Mouse (Mus musculus) gonadal fat pad, adult 2 months (tissue): ENCODE data around the gene Ergic3. TPM values are rescaled to one million over a fixed set of nuclear protein-coding genes. Genes with fewer than 3 reads are reported as not detected.

Source experiments
- DNase-seq: peaks from one replicate; pipeline ENCODE4 v3.0.0-alpha.2; 2012; ENCODE audit warnings: low read depth
- polyA plus RNA-seq: library from polyadenylated mRNA; depleted of rRNA; stranded (reverse); fragments of >200 nt; gene quantifications from 2 replicates; pipeline ENCODE4 v1.2.3, GENCODE M21; 2012; rRNA removed

The Ergic3 gene
- polyA plus RNA-seq, 1 experiment = 341 TPM

GRCm38 (mm10) chr2:156066126-156066525 is 58.3 kb downstream of the Ergic3 start:
- DNase-seq = no peak

Other genes with a start within 250 kb of the Ergic3 start
- 0.09 and 0.13 TPM in 2 replicates for gene Mmp24, start 232.7 kb upstream of the Ergic3 start, polyA plus RNA-seq
- gene BC029722, start 188.6 kb upstream of the Ergic3 start, polyA plus RNA-seq = 55.2 and 65.8 TPM in 2 replicates
- gene Eif6, start 181.1 kb upstream of the Ergic3 start, polyA plus RNA-seq = 85.8 and 109 TPM in 2 replicates
- gene Fam83c, start 173.2 kb upstream of the Ergic3 start, polyA plus RNA-seq = not detected in 2 replicates
- 31.7 and 36.7 TPM in 2 replicates for gene Uqcc1, start 77.7 kb upstream of the Ergic3 start, polyA plus RNA-seq
- gene Gm15557, start 67.3 kb upstream of the Ergic3 start, polyA plus RNA-seq = not detected in 2 replicates
- 1.2 and 1.3 TPM in 2 replicates for gene Gdf5, start 62.7 kb upstream of the Ergic3 start, polyA plus RNA-seq
- gene Cep250, start 51.6 kb upstream of the Ergic3 start, polyA plus RNA-seq = 15.1 and 18.4 TPM in 2 replicates
- 3.2 and 4.0 TPM in 2 replicates for gene 6430550D23Rik, start 68 bp upstream of the Ergic3 start, polyA plus RNA-seq
- 4.6 and 6.2 TPM in 2 replicates for gene Fer1l4, start 44.9 kb downstream of the Ergic3 start, polyA plus RNA-seq
- gene Spag4, start 57.1 kb downstream of the Ergic3 start, polyA plus RNA-seq = 5.9 and 6.1 TPM in 2 replicates
- 70.4 and 82.9 TPM in 2 replicates for gene Cpne1, start 103.9 kb downstream of the Ergic3 start, polyA plus RNA-seq
- 10.1 and 12.3 TPM in 2 replicates for gene Rbm12, start 103.9 kb downstream of the Ergic3 start, polyA plus RNA-seq
- 3.5 and 5.1 TPM in 2 replicates for gene Gm28036, start 119.0 kb downstream of the Ergic3 start, polyA plus RNA-seq
- 316 and 387 TPM in 2 replicates for gene Romo1, start 136.0 kb downstream of the Ergic3 start, polyA plus RNA-seq
- 47.1 and 54.8 TPM in 2 replicates for gene Nfs1, start 136.1 kb downstream of the Ergic3 start, polyA plus RNA-seq
- gene Rbm39, start 172.2 kb downstream of the Ergic3 start, polyA plus RNA-seq = 32.5 and 46.7 TPM in 2 replicates
- gene Phf20, start 188.4 kb downstream of the Ergic3 start, polyA plus RNA-seq = 21.2 and 22.0 TPM in 2 replicates